Mouse (Mus musculus) forebrain, embryonic 11.5 days (tissue): Measurements from ENCODE around the gene Selenof. TPM values are rescaled to one million over a fixed set of nuclear protein-coding genes. Genes with fewer than 3 reads are reported as not detected.
A peak's percentile ranks its signal among the peaks of the same experiment; 100 is the strongest.

Experiments
- ATAC-seq: fragments of 200-750 bp; cut with Nextera tagmentation; replicated peaks from 2 replicates; pipeline ENCODE4 v1.8.0; 2017; ENCODE audit warnings: moderate TSS enrichment; ENCODE audit not compliant: low FRiP score
- DNase-seq: peaks from one replicate; pipeline ENCODE4 v3.0.0-alpha.2; 2017; ENCODE audit warnings: low spot score
- H3K27ac ChIP-seq: fragments of 300-500 bp; sonication (generic); 2 replicates; pipeline ENCODE4 v1.5.1; 2014; ENCODE audit warnings: low read depth, low read length
- H3K27me3 ChIP-seq: fragments of 300-500 bp; sonication (generic); 2 replicates; pipeline ENCODE4 v1.6.1; 2014; ENCODE audit warnings: mild to moderate bottlenecking, low read length, mixed read lengths; ENCODE audit not compliant: control insufficient read depth, insufficient read depth
- H3K36me3 ChIP-seq: fragments of 300-500 bp; sonication (generic); 2 replicates; pipeline ENCODE4 v1.6.1; 2014; ENCODE audit warnings: mild to moderate bottlenecking, low read length, moderate library complexity, mixed read lengths; ENCODE audit not compliant: control insufficient read depth, insufficient read depth
- H3K4me1 ChIP-seq: fragments of 300-500 bp; sonication (generic); replicated peaks from 2 replicates; pipeline ENCODE4 v1.6.1; 2014; ENCODE audit warnings: low read length, mixed read lengths; ENCODE audit not compliant: control insufficient read depth, insufficient read depth
- H3K4me2 ChIP-seq: fragments of 300-500 bp; sonication (generic); 2 replicates; pipeline ENCODE4 v1.6.1; 2014; ENCODE audit warnings: low read depth, mild to moderate bottlenecking, low read length, moderate library complexity, mixed read lengths; ENCODE audit not compliant: severe bottlenecking
- H3K4me3 ChIP-seq: fragments of 300-500 bp; sonication (generic); 2 replicates; pipeline ENCODE4 v1.5.1; 2014; ENCODE audit warnings: low read depth, low read length
- H3K9ac ChIP-seq: fragments of 300-500 bp; sonication (generic); 2 replicates; pipeline ENCODE4 v1.6.1; 2014; ENCODE audit warnings: low read length
- H3K9me3 ChIP-seq: fragments of 300-500 bp; sonication (generic); 2 replicates; pipeline ENCODE4 v1.6.1; 2016; ENCODE audit warnings: low read length, mixed read lengths; ENCODE audit not compliant: control insufficient read depth
- WGBS: fragments of 180-500 bp; shearing (Covaris S2); extraction: QIAGEN DNeasy Blood & Tissue Kit; methylation state at CpG from one replicate; pipeline ENCODE4 v1.1.7; 2014; 5-methylcytosine and 5-hydroxymethylcytosine counted together
- polyA plus RNA-seq: library from polyadenylated mRNA; unstranded; fragments of >200 nt; fragmentation: Nextera tagmentation; extraction: Ambion mirVana; gene quantifications from 2 replicates; pipeline ENCODE4 v1.2.1, GENCODE M21; 2014

The Selenof gene
- 385 and 409 TPM in 2 replicates for polyA plus RNA-seq

GRCm38 (mm10) chr3:144570047-144570815, at the start of gene Selenof, which contains the start of gene Hs2st1:
Selenof (plus strand) TSS chr3:144570304.
Hs2st1 (minus strand) TSS chr3:144570181.
- ATAC-seq (peak; percentile 97), DNase-seq (peak; percentile 99)
- WGBS: under 1% methylated on average over 52 of the region's 69 CpGs
- H3K36me3 ChIP-seq: peaks cover 3% of the 10 kb centered on the region; the same call in 1 of the 2 replicates
- no peaks in the 10 kb centered on the region for H3K27me3 ChIP-seq
- H3K9me3 ChIP-seq: no peaks in the 10 kb centered on the region
- peak within 1 kb of the TSS; percentile 94 for H3K27ac ChIP-seq
- peak within 1 kb of the TSS; percentile 86 for H3K4me3 ChIP-seq
- H3K4me1 ChIP-seq: peaks cover 8% of the 10 kb centered on the region
- H3K4me2 ChIP-seq: peak within 1 kb of the TSS; percentile 84
- H3K9ac ChIP-seq: peak within 1 kb of the TSS; percentile 90

- Histone ChIP-seq H3K27ac (no peak overlapping the region), H3K4me3 (no peak overlapping the region), H3K4me1 (0 out of 2 replicates have a peak, but pooled peaks cover 2% of the 10 kb centered on the region), H3K4me2 (no peak overlapping the region), H3K9me3 (no peaks in the 10 kb centered on the region), H3K36me3 (no peaks in the 10 kb centered on the region), H3K27me3 (no peaks in the 10 kb centered on the region), H3K9ac (no peak overlapping the region)
- 90% methylated on average over 7 of the region's 7 CpGs for WGBS
- ATAC-seq (no peak), DNase-seq (no peak)
Measured at GRCm38 (mm10) chr3:144527918-144528317, 42.2 kb upstream of the Selenof start.

GRCm38 (mm10) chr3:144531023-144531422, 39.1 kb upstream of the Selenof start:
- 64% methylated on average over 5 of the region's 5 CpGs for WGBS
- H3K27ac ChIP-seq: no peak overlapping the region
- no peak for DNase-seq
- peaks cover 5% of the 10 kb centered on the region; the same call in 1 of the 2 replicates for H3K4me1 ChIP-seq
- no peak overlapping the region for H3K9ac ChIP-seq
- H3K27me3 ChIP-seq: no peaks in the 10 kb centered on the region
- H3K4me2 ChIP-seq: no peak overlapping the region
- H3K9me3 ChIP-seq: no peaks in the 10 kb centered on the region
- ATAC-seq: 0 out of 2 replicates have a peak, but pooled peaks have one; percentile 30
- H3K4me3 ChIP-seq: no peak overlapping the region
- H3K36me3 ChIP-seq: no peaks in the 10 kb centered on the region

- Histone ChIP-seq H3K27me3 (no peaks in the 10 kb centered on the region), H3K36me3 (no peaks in the 10 kb centered on the region), H3K27ac (no peak overlapping the region), H3K4me1 (peaks cover 5% of the 10 kb centered on the region; the same call in 1 of the 2 replicates), H3K9me3 (no peaks in the 10 kb centered on the region), H3K9ac (no peak overlapping the region), H3K4me2 (no peak overlapping the region), H3K4me3 (no peak overlapping the region)
- no peak for ATAC-seq
- WGBS: 94% methylated on average over 4 of the region's 4 CpGs
- DNase-seq: no peak
Measured at GRCm38 (mm10) chr3:144535056-144535455, 35.0 kb upstream of the Selenof start.

- peaks cover 3% of the 10 kb centered on the region; the same call in 1 of the 2 replicates for H3K4me1 ChIP-seq
- H3K36me3 ChIP-seq: no peaks in the 10 kb centered on the region
- DNase-seq: no peak
- no peak for ATAC-seq
- 92% methylated on average over 7 of the region's 7 CpGs for WGBS
- H3K27me3 ChIP-seq: no peaks in the 10 kb centered on the region
- H3K9me3 ChIP-seq: no peaks in the 10 kb centered on the region
- H3K4me3 ChIP-seq: no peak overlapping the region
- no peak overlapping the region for H3K4me2 ChIP-seq
- H3K9ac ChIP-seq: no peak overlapping the region
- no peak overlapping the region for H3K27ac ChIP-seq
Measured at GRCm38 (mm10) chr3:144537078-144537855, 32.8 kb upstream of the Selenof start.

GRCm38 (mm10) chr3:144539051-144539450, 31.1 kb upstream of the Selenof start:
- no peaks in the 10 kb centered on the region for H3K36me3 ChIP-seq
- H3K4me1 ChIP-seq: no peaks in the 10 kb centered on the region
- no peak overlapping the region for H3K27ac ChIP-seq
- ATAC-seq (no peak), DNase-seq (no peak)
- no peak overlapping the region for H3K4me2 ChIP-seq
- no peak overlapping the region for H3K4me3 ChIP-seq
- 84% methylated on average over 3 of the region's 3 CpGs for WGBS
- H3K9me3 ChIP-seq: no peaks in the 10 kb centered on the region
- H3K9ac ChIP-seq: no peak overlapping the region
- H3K27me3 ChIP-seq: no peaks in the 10 kb centered on the region

- no peak for ATAC-seq
- no peak overlapping the region for H3K4me3 ChIP-seq
- H3K27ac ChIP-seq: no peak overlapping the region
- H3K27me3 ChIP-seq: no peaks in the 10 kb centered on the region
- H3K36me3 ChIP-seq: no peaks in the 10 kb centered on the region
- 85% methylated on average over 3 of the region's 3 CpGs for WGBS
- no peaks in the 10 kb centered on the region for H3K9me3 ChIP-seq
- H3K4me1 ChIP-seq: no peaks in the 10 kb centered on the region; the same call in 1 of the 2 replicates
- no peak for DNase-seq
- H3K4me2 ChIP-seq: no peak overlapping the region
- no peak overlapping the region for H3K9ac ChIP-seq
Measured at GRCm38 (mm10) chr3:144540805-144541204, 29.3 kb upstream of the Selenof start.

- Histone ChIP-seq H3K9me3 (no peaks in the 10 kb centered on the region), H3K4me2 (no peak overlapping the region), H3K36me3 (no peaks in the 10 kb centered on the region), H3K4me3 (no peak overlapping the region), H3K27ac (no peak overlapping the region), H3K4me1 (peaks cover 2% of the 10 kb centered on the region; the same call in 1 of the 2 replicates), H3K27me3 (no peaks in the 10 kb centered on the region), H3K9ac (no peak overlapping the region)
- DNase-seq (no peak), ATAC-seq (no peak)
- 85% methylated on average over 6 of the region's 6 CpGs for WGBS
Measured at GRCm38 (mm10) chr3:144541906-144542438, 28.1 kb upstream of the Selenof start.
